Mouse (Mus musculus) Patski (cell line): ENCODE measurements around the gene Amhr2. TPM values are rescaled to one million over a fixed set of nuclear protein-coding genes. Genes with fewer than 3 reads are reported as not detected.

Source experiments
- ATAC-seq: fragments of 100-300 bp; one replicate; pipeline ENCODE4 v1.8.0; 2021
- CTCF ChIA-PET: fragments of 350-600 bp; sonication (Branson Sonifier 250); formaldehyde crosslinking; loops from one replicate; lab custom pipeline; 2022; ENCODE audit warnings: inconsistent platforms; lab: Charles Lee
- POLR2A ChIA-PET: fragments of 350-600 bp; sonication (Branson Sonifier 250); formaldehyde crosslinking; loops from one replicate; lab custom pipeline; 2022; ENCODE audit warnings: antibody characterized with exemption, inconsistent platforms; lab: Charles Lee
- DNase-seq: peaks from one replicate; pipeline ENCODE4 v3.0.0-alpha.2; 2011; ENCODE audit warnings: low read depth, low spot score
- H3K27me3 ChIP-seq: fragments of 371-371 bp; one replicate; pipeline ENCODE4 v1.5.1; 2021
- CTCF ChIP-seq: fragments of 100-300 bp; IDR thresholded peaks from one replicate; pipeline ENCODE4 v1.5.1; 2021
- in situ Hi-C: fragments of 300-500 bp; cut with MboI; formaldehyde crosslinking; loops from 3 replicates; pipeline ENCODE4 v1.11.1; 2018; ENCODE audit warnings: low pct_unique_long_range_greater_than_20kb, mixed read lengths
- polyA plus RNA-seq: library from polyadenylated mRNA; unstranded; gene quantifications from one replicate; pipeline ENCODE4 v1.2.3, GENCODE M21; 2021

Amhr2 gene
- polyA plus RNA-seq, 1 experiment from 2014 or later = not detected

GRCm38 (mm10) chr15:102451666-102452430 is 6.7 kb downstream of the Amhr2 start:
- POLR2A ChIA-PET = interaction anchor here (0.7 kb wide), 1 partner anchor 92 kb away, joined by 3 read pairs; no protein-coding TSS in a partner anchor
- TF ChIP-seq CTCF = no peak
- in situ Hi-C loops = no loop called here

GRCm38 (mm10) chr15:102455993-102456392 is 10.8 kb downstream of the Amhr2 start:
- no peaks in the 10 kb centered on the region for H3K27me3 ChIP-seq
- peak; percentile 72 for TF ChIP-seq CTCF
- ChIA-PET POLR2A (no interaction called here), CTCF (interaction anchor here (1.2 kb wide), 1 partner anchor 47 kb away, joined by 3 read pairs; no protein-coding TSS in a partner anchor)
- ATAC-seq (no peak), DNase-seq (no peak)
- in situ Hi-C loops = no loop called here

More at GRCm38 (mm10) chr15:102451666-102452430, 6.7 kb downstream of the Amhr2 start:
- CTCF ChIA-PET = interaction anchor here (0.8 kb wide), 1 partner anchor 8 kb away, joined by 3 read pairs; no protein-coding TSS in a partner anchor
- no peaks in the 10 kb centered on the region for H3K27me3 ChIP-seq
- ATAC-seq (no peak), DNase-seq (no peak)

GRCm38 (mm10) chr15:102458050-102458736 is 13.0 kb downstream of the Amhr2 start:
- in situ Hi-C loops = no loop called here

GRCm38 (mm10) chr15:102458904-102459317 is 13.7 kb downstream of the Amhr2 start, which contains the start of gene Prr13:
Gene Prr13 (plus strand): TSS chr15:102459028.
- ChIA-PET CTCF (interaction anchor here (1.7 kb wide), 1 partner anchor 11 kb away, joined by 4 read pairs; the partner anchor contains the start of gene Pcbp2), POLR2A (interaction anchor here (1.0 to 1.6 kb wide), 2 partner anchors 11 to 59 kb away, joined by 3 to 7 read pairs; partner anchors contain the start of genes Pcbp2 and Tarbp2)
- DNase-seq = peak; percentile 98
- ATAC-seq = peak; percentile 68
- in situ Hi-C loops = no loop called here
- H3K27me3 ChIP-seq = no peaks in the 10 kb centered on the region
- TF ChIP-seq CTCF = peak; percentile 78

More at GRCm38 (mm10) chr15:102458050-102458736, 13.0 kb downstream of the Amhr2 start:
- POLR2A ChIA-PET = no interaction called here
- no peak for DNase-seq
- no peak for ATAC-seq
- H3K27me3 ChIP-seq = no peaks in the 10 kb centered on the region
- CTCF ChIA-PET = no interaction called here
- no peak for TF ChIP-seq CTCF

- in situ Hi-C loops = no loop called here
- H3K27me3 ChIP-seq = no peaks in the 10 kb centered on the region
- POLR2A ChIA-PET = interaction anchor here (1.0 to 1.6 kb wide), 2 partner anchors 11 to 58 kb away, joined by 3 to 7 read pairs; partner anchors contain the start of genes Pcbp2 and Tarbp2
- CTCF ChIA-PET = interaction anchor here (1.7 kb wide), 1 partner anchor 10 kb away, joined by 4 read pairs; the partner anchor contains the start of gene Pcbp2
- ATAC-seq (no peak), DNase-seq (no peak)
- TF ChIP-seq CTCF = no peak
Observed at GRCm38 (mm10) chr15:102459381-102459780, 14.2 kb downstream of the Amhr2 start.

GRCm38 (mm10) chr15:102459847-102460246 is 14.7 kb downstream of the Amhr2 start:
- DNase-seq = no peak
- no peak for ATAC-seq
- ChIA-PET POLR2A (interaction anchor here (1.6 kb wide), 1 partner anchor 10 kb away, joined by 7 read pairs; the partner anchor contains the start of gene Pcbp2), CTCF (interaction anchor here (1.7 kb wide), 1 partner anchor 10 kb away, joined by 4 read pairs; the partner anchor contains the start of gene Pcbp2)
- in situ Hi-C loops = no loop called here
- no peaks in the 10 kb centered on the region for H3K27me3 ChIP-seq
- no peak for TF ChIP-seq CTCF

- ATAC-seq (no peak), DNase-seq (no peak)
- CTCF ChIA-PET = interaction anchor here (1.7 kb wide), 1 partner anchor 9 kb away, joined by 4 read pairs; the partner anchor contains the start of gene Pcbp2
- POLR2A ChIA-PET = interaction anchor here (0.6 to 1.6 kb wide), 2 partner anchors 10 to 65 kb away, joined by 4 to 7 read pairs; partner anchors contain the start of gene Pcbp2
- H3K27me3 ChIP-seq = no peaks in the 10 kb centered on the region
- TF ChIP-seq CTCF = no peak
- in situ Hi-C loops = no loop called here
Observed at GRCm38 (mm10) chr15:102460409-102460808, 15.2 kb downstream of the Amhr2 start.

- in situ Hi-C loops = no loop called here
- ChIA-PET POLR2A (interaction anchor here (0.6 kb wide), 1 partner anchor 65 kb away, joined by 4 read pairs; no protein-coding TSS in a partner anchor), CTCF (no interaction called here)
- no peak for DNase-seq
- H3K27me3 ChIP-seq = no peaks in the 10 kb centered on the region
- ATAC-seq = no peak
- no peak for TF ChIP-seq CTCF
Observed at GRCm38 (mm10) chr15:102460971-102461370, 15.8 kb downstream of the Amhr2 start.

- H3K27me3 ChIP-seq = no peaks in the 10 kb centered on the region
- TF ChIP-seq CTCF = no peak
- no peak for DNase-seq
- in situ Hi-C loops = no loop called here
- ChIA-PET CTCF (no interaction called here), POLR2A (interaction anchor here (1.0 kb wide), 1 partner anchor 57 kb away, joined by 3 read pairs; no protein-coding TSS in a partner anchor)
- ATAC-seq = no peak
Observed at GRCm38 (mm10) chr15:102461430-102462075, 16.4 kb downstream of the Amhr2 start.
